Mouse (Mus musculus) cerebellum, postnatal 36 days (tissue): ENCODE measurements around the gene Gpr137b.
"Not testable (repeated sequence)": the region's sequence is repeated elsewhere in the genome, so short reads cannot be mapped to it uniquely, and the experiment has no call there.

ENCODE experiments used
- DNase-seq, 2 experiments: peaks; one replicate each; pipeline ENCODE4 v3.0.0; 2021 to 2022; ENCODE audit warnings: mixed read lengths in 2 of 2

The Gpr137b gene

DNA sequence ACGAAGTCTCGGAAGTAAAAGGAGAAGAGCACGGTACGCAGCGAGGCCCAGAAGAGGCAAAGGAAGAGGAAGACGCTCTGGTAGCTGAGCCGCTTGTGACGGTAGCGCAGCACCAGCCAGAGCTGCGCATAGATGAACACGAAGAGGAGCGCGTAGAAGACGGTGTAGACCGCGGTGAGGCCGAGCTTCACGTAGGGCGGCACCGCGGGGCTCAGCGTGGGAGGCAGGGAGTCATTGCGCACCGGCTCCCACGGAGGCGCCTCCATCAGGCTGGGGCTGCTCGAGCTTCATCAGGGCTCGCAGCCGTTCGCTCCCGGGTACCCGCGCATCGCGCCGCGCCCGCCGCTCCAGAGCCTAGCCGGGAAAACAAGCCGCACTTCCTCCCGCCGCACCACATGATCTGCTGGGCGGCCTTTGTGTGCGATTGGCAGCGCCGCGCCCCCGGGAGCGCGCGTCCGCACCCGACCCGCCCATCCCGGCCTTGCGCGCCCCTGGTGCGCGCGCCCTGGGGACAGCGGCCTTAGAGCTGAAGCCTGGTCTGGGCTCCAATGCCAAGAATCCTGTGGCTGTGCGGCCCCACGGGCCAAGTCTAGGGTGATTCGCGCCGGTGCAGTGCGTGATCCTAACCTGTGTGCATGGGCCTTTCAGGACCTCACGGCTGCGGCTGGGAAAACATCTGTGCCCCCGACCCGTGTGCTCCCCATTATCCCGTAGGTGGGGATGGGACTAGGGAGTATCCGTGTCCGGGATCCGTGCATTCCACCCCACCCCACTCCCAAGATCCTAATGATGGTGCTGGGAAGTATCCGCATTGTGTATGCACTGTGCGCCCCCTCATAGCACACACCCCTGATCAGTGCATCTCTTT is at the start of gene Gpr137b:
Gene Gpr137b, minus strand, starts transcription at position 787 of the 868 bp plus-strand sequence.
- peak; percentile 27 to 35 for DNase-seq

DNA sequence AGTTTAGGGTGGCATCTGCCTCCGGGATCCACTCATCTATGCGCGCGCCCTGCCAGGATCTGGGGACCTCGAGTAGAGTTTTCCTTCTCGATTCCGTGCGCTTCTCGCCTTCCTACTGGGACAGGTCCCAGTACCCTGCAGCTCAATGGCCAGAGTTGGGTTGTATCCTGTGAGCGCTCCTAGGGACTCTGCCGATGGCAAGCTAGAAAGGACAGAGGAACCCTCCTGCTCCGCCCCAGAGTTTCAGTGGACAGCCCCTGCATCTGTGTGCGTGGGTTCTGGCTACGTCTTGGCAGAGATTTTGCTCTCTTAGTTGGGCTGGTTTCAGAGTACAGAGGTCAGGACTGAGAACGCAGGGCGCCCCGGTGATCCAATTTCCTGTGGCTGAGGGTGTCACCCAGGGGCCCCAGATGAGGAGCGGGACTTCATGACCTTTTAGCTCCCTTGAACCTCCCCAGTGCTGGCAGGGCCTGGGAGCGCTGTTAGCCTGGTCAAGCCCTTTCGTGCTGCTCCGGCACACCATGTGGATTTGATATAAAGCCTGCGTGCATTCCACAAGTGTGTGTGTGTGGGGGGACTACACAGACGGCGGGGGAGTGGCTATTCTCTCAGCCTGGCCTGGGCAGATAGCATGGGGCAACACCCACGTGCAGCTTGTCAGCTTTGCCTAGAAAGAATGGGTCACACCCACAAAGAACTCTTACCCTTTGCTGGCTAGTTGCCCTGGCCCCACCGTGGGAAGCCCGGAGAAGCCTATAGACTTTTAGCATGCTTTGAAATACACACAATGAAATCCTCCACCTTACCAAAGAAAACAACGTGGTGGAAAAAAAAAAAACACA is 44.5 kb upstream of the Gpr137b start:
- DNase-seq = not testable (repeated sequence)

- DNase-seq = not testable (repeated sequence)
Observed at GRCm38 (mm10) chr13:13437460-13438015, 43.7 kb upstream of the Gpr137b start, which contains the start of gene Nid1. Nid1 (plus strand) TSS chr13:13437551.

- DNase-seq = not testable (repeated sequence)
Observed at GRCm38 (mm10) chr13:13436161-13436560, 42.3 kb upstream of the Gpr137b start.

DNA sequence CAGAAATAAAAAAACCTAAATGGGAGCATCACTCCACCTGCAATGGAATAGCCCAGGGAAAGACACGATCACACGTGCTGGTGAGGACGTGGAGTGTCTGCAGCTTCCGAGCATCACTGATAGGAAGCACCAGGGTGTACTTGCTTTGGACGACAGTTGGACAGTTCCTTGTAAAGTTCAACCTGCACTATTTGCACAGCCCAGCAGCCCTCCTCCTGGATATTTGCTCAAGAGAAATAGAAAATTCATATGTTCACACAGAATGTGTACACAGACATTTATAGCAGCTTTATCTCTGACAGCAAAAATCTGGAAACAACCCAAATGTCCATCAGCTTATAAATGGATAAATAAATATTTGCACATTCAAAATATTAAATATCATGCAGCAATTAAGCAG is 29.5 kb upstream of the Gpr137b start:
- not testable (repeated sequence) for DNase-seq

DNA sequence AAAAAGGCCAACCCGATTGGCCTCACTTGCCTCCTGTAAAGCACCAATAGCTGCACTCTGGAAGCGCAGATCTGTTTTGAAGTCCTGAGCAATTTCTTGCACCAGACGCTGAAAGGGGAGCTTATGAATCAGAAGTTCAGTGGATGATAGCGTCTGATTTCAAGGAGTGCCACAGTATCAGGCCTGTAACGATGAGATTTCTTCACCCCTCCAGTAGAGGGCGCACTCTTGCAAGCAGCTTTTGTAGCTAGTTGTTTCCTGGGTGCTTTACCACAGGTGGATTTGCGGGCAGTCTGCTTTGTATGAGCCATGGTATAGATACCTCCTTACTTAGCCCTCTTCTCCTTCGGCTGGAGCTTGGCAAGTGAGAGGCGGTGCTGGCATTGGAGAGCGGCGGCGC is 25.0 kb upstream of the Gpr137b start:
- not testable (repeated sequence) for DNase-seq

DNA sequence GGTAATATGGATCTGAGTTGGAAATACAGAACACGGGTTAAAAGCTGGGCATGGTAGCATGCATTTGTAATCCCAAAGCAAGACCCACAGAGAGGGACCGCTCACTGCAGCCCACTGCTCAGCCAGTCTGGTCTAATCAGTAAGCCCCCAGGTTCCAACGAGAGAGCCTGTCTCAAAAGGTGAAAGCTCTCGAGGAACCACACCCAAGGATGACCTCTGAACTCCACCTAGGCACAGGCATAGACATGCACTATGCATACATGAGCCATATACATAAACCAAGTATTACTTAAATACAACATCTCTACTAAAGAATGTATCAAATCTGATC is 22.2 kb upstream of the Gpr137b start:
- not testable (repeated sequence) for DNase-seq

DNA sequence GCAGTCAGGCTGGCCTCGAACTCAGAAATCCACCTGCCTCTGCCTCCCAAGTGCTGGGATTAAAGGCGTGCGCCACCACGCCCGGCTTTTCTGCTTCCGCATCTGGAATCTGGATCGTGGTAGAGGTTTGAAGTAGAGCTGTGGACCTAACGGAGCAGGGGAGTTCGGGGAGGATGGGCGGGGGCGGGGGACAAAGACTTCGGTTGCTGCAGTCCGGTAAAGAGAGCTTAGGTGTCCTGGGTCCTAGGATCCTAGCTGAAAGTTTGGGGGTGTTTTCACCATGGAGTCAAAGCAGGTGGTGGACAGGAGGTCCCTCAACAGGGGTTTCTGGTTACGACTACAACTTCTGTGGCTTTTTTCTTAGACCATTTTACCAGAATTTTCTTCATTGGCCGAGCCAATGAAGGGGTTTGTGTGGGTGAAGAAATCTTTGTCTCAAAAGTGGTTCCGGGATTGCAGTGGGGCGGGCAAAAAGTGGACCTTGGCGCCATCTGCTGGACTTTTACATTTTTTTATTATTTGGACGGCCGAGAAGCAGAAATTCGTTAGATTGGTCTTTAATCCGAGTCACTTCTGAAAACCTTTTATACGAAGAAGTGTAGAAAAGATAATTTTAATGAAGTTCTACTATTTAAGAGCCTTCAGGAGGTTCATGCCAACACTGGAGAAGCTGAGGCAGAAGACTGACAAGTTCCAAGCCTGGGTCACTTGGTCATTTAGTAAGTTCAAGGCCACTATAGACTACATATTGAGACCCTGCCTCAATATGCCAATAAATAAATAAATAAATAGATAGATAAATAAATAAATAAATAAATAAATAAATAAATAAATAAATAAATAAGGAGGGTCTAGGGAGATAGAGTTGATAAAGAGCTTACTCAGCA is 21.5 kb upstream of the Gpr137b start:
- peak; percentile 29 to 41 for DNase-seq

GRCm38 (mm10) chr13:13414206-13414605 is 20.4 kb upstream of the Gpr137b start:
- DNase-seq = no peak

- not testable (repeated sequence) for DNase-seq
Observed at GRCm38 (mm10) chr13:13405511-13405910, 11.7 kb upstream of the Gpr137b start.

GRCm38 (mm10) chr13:13404517-13405155 is 10.8 kb upstream of the Gpr137b start:
- not testable (repeated sequence) for DNase-seq

GRCm38 (mm10) chr13:13403839-13404238 is 10.0 kb upstream of the Gpr137b start:
- DNase-seq = not testable (repeated sequence)

GRCm38 (mm10) chr13:13403366-13403765 is 9.6 kb upstream of the Gpr137b start:
- DNase-seq = not testable (repeated sequence)

- not testable (repeated sequence) for DNase-seq
Observed at GRCm38 (mm10) chr13:13402818-13403217, 9.0 kb upstream of the Gpr137b start.

DNA sequence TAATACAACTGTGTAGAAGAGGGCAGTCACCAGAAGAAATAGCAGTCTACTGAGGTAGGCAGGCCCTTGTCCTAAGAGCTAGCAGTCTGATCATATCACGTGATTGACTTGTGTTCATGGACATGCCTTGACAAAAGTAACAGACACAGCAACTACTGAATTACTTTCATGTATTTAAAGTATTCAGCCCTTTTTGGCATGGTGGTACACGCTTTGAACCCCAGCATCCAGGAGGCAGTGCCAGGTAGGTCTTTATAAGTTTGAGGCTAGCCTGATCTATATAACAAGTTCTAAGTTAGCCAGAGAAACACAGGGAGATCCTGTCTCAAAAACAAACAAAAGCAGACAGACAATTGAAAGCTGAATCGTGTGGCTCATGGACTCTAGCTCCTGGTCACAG is 7.0 kb upstream of the Gpr137b start:
- not testable (repeated sequence) for DNase-seq

- DNase-seq = not testable (repeated sequence)
Observed at GRCm38 (mm10) chr13:13394096-13394395, 232 bp upstream of the Gpr137b start.

GRCm38 (mm10) chr13:13378168-13378859 is 15.5 kb downstream of the Gpr137b start:
- DNase-seq = not testable (repeated sequence)

DNA sequence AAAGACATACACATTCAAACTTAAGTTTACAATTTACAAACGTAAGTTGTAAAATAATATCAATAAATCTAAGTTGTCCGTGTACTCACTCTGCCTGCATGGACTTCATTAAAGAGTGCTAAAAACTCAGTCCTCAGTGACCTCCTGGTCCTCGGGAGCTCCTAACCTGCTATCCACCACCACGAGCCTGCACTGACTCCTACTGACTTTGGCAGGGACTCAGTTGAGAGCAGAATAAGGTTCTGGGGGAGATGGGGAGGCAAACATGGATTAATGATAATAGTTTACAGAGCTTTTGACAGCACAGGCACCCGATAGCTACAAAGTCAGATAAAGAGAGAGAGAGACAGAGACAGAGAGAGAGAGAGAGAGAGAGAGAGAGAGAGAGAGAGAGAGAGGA is 16.6 kb downstream of the Gpr137b start:
- DNase-seq = no peak

DNA sequence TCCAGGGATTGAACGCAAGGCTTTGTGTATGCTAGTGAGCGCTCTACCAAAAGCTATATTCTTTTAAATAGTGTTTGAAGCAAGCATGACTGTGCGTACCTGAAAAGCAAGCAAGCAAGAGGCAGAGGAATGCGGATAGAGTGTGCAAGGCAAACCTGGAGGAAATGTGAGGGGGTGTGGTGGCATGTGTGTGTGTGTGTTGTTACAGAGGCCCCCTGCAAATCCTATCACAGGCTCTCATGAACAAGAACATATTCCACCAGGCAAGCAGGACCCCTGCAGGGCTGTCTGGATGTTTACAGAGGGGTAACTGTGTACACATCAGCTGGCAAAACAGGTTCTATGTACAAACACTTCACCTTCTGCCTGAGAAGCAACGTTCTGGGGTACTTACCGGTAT is 19.8 kb downstream of the Gpr137b start:
- DNase-seq = not testable (repeated sequence)

DNA sequence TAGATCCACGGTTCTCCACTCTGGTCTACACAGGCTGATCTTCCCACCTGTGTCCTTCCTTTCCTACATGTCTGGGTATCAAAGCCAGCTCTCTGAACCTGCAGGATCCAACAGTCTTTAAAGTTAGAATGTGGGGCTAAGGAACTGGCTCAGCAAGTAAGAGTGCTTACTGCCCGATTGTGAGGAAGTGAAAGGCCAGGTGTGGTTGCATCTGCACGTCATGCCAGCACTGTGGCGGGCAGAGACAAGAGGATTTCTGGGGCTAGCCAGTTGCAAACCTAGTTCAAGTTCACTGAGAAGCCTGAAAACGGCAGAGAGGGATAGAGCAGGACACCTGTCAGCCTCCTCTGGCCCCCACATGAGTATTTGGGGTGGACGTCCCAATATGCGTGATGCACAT is 22.4 kb downstream of the Gpr137b start:
- DNase-seq = not testable (repeated sequence)

DNA sequence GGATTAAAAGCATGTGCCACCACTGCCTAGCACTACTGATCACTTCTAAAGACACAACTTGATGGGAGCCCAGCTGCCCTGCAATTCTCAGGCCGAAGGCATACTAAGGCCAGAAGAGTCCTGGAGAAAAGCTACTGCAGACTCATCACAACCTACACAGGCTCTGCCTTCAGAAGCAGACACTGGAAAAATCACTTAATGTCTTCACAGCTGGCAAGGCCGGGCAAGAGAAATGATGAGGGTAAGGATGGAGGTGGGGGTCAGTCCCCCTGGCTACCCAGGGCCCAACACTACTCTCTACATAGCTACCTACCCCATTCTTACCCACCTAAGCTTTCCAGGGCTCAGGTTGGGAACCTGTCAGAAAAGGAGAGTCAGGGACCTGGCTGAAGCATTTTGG is 27.4 kb downstream of the Gpr137b start:
- not testable (repeated sequence) for DNase-seq
